Mouse (Mus musculus) megakaryocyte, embryonic 14.5 days (primary cell): ENCODE results near the gene Cd3eap.

ENCODE experiments used
- FLI1 ChIP-seq: IDR thresholded peaks from 2 replicates; pipeline ENCODE4 v1.6.1; 2012; ENCODE audit warnings: low read length, inconsistent platforms, mixed read lengths
- GATA1 ChIP-seq: IDR thresholded peaks from 3 replicates; pipeline ENCODE4 v1.6.1; 2012; ENCODE audit warnings: mixed read lengths, low read length, inconsistent platforms, borderline replicate concordance

GRCm38 (mm10) chr7:19343210-19343808 is 16.0 kb downstream of the Cd3eap start:
- TF ChIP-seq GATA1: no peak
- TF ChIP-seq FLI1: no peak
